Mouse (Mus musculus): ENCODE results near the gene Cx3cr1. TPM values are rescaled to one million over a fixed set of nuclear protein-coding genes. Genes with fewer than 3 reads are reported as not detected.
A peak's percentile ranks its signal among the peaks of the same experiment; 100 is the strongest.
"Not testable (repeated sequence)": the region's sequence is repeated elsewhere in the genome, so short reads cannot be mapped to it uniquely, and the experiment has no call there.

Gene Cx3cr1
- polyA plus RNA-seq (2016; fragmentation: Nextera tagmentation; extraction: Ambion mirVana), result 2.5 and 4.0 TPM in 2 replicates

- Histone ChIP-seq H3K36me3 (no peaks in the 10 kb centered on the region), H3K9me3 (replicated peaks) (no peaks in the 10 kb centered on the region), H3K4me3 (no peak within 1 kb of the TSS), H3K27me3 (ENCODE audit: low read depth, poor library complexity, severe bottlenecking) (no peaks in the 10 kb centered on the region), H3K4me1 (0 out of 2 replicates have a peak, but pooled peaks cover 2% of the 10 kb centered on the region), H3K27ac (no peak within 1 kb of the TSS)
- no peak for DNase-seq (ENCODE audit: low spot score)
- WGBS, result 87% methylated on average over 11 of the region's 11 CpGs
Observed at GRCm38 (mm10) chr9:120069779-120070178, at the start of gene Cx3cr1. TSS of gene Cx3cr1 (minus strand) at chr9:120069879.

GRCm38 (mm10) chr9:120118212-120118611 lies 48.5 kb upstream of the Cx3cr1 start:
- no peak for DNase-seq (ENCODE audit: low spot score)
- H3K4me3 ChIP-seq, result no peak overlapping the region
- no peaks in the 10 kb centered on the region for H3K27me3 ChIP-seq (ENCODE audit: low read depth, poor library complexity, severe bottlenecking)
- H3K36me3 ChIP-seq, result peaks cover 56% of the 10 kb centered on the region
- no peaks in the 10 kb centered on the region for H3K9me3 ChIP-seq (replicated peaks)
- 90% methylated on average over 4 of the region's 4 CpGs for WGBS
- no peaks in the 10 kb centered on the region for H3K4me1 ChIP-seq
- H3K27ac ChIP-seq, result no peak overlapping the region

GRCm38 (mm10) chr9:120116184-120116624 lies 46.5 kb upstream of the Cx3cr1 start:
- DNase-seq (ENCODE audit: low spot score), result no peak
- peaks cover 41% of the 10 kb centered on the region for H3K36me3 ChIP-seq
- H3K27ac ChIP-seq, result no peak overlapping the region
- no peak overlapping the region for H3K4me3 ChIP-seq
- 88% methylated on average over 8 of the region's 8 CpGs for WGBS
- H3K4me1 ChIP-seq, result peaks cover 1% of the 10 kb centered on the region
- H3K27me3 ChIP-seq (ENCODE audit: low read depth, poor library complexity, severe bottlenecking), result no peaks in the 10 kb centered on the region
- no peaks in the 10 kb centered on the region for H3K9me3 ChIP-seq (replicated peaks)

- H3K27ac ChIP-seq, result peak overlapping the region; percentile 14; the same call in 1 of the 2 replicates
- H3K36me3 ChIP-seq, result peaks cover 35% of the 10 kb centered on the region
- 79% methylated on average over 5 of the region's 5 CpGs for WGBS
- H3K27me3 ChIP-seq (ENCODE audit: low read depth, poor library complexity, severe bottlenecking), result no peaks in the 10 kb centered on the region
- no peak for DNase-seq (ENCODE audit: low spot score)
- H3K4me1 ChIP-seq, result peaks cover 5% of the 10 kb centered on the region
- no peaks in the 10 kb centered on the region for H3K9me3 ChIP-seq (replicated peaks)
- H3K4me3 ChIP-seq, result no peak overlapping the region
Observed at GRCm38 (mm10) chr9:120115580-120115979, 45.9 kb upstream of the Cx3cr1 start.

- WGBS, result 87% methylated on average over 2 of the region's 2 CpGs
- H3K9me3 ChIP-seq (replicated peaks), result no peaks in the 10 kb centered on the region
- no peak overlapping the region for H3K4me3 ChIP-seq
- peaks cover 27% of the 10 kb centered on the region for H3K36me3 ChIP-seq
- H3K4me1 ChIP-seq, result peaks cover 5% of the 10 kb centered on the region
- no peak for DNase-seq (ENCODE audit: low spot score)
- no peaks in the 10 kb centered on the region for H3K27me3 ChIP-seq (ENCODE audit: low read depth, poor library complexity, severe bottlenecking)
- no peak overlapping the region for H3K27ac ChIP-seq
Observed at GRCm38 (mm10) chr9:120114789-120115151, 45.1 kb upstream of the Cx3cr1 start.

- no peak for DNase-seq (ENCODE audit: low spot score)
- H3K9me3 ChIP-seq (replicated peaks), result no peaks in the 10 kb centered on the region
- H3K36me3 ChIP-seq, result peaks cover 22% of the 10 kb centered on the region
- no peak overlapping the region for H3K27ac ChIP-seq
- H3K27me3 ChIP-seq (ENCODE audit: low read depth, poor library complexity, severe bottlenecking), result no peaks in the 10 kb centered on the region
- H3K4me1 ChIP-seq, result peaks cover 5% of the 10 kb centered on the region
- WGBS, result 92% methylated on average over 17 of the region's 17 CpGs
- H3K4me3 ChIP-seq, result no peak overlapping the region
Observed at GRCm38 (mm10) chr9:120114051-120114788, 44.5 kb upstream of the Cx3cr1 start.

- Histone ChIP-seq H3K27ac (no peak overlapping the region), H3K9me3 (replicated peaks) (no peaks in the 10 kb centered on the region), H3K36me3 (peaks cover 14% of the 10 kb centered on the region), H3K27me3 (ENCODE audit: low read depth, poor library complexity, severe bottlenecking) (no peaks in the 10 kb centered on the region), H3K4me1 (peaks cover 5% of the 10 kb centered on the region), H3K4me3 (no peak overlapping the region)
- DNase-seq (ENCODE audit: low spot score), result no peak
- WGBS, result 96% methylated on average over 7 of the region's 7 CpGs
Observed at GRCm38 (mm10) chr9:120113456-120113855, 43.8 kb upstream of the Cx3cr1 start.

- DNase-seq (ENCODE audit: low spot score), result no peak
- Histone ChIP-seq H3K4me3 (no peak overlapping the region), H3K27me3 (ENCODE audit: low read depth, poor library complexity, severe bottlenecking) (no peaks in the 10 kb centered on the region), H3K36me3 (peaks cover 5% of the 10 kb centered on the region), H3K4me1 (peaks cover 5% of the 10 kb centered on the region), H3K9me3 (replicated peaks) (no peaks in the 10 kb centered on the region), H3K27ac (no peak overlapping the region)
- 92% methylated on average over 6 of the region's 6 CpGs for WGBS
Observed at GRCm38 (mm10) chr9:120112472-120112871, 42.8 kb upstream of the Cx3cr1 start.

- 78% methylated on average over 15 of the region's 15 CpGs for WGBS
- Histone ChIP-seq H3K27ac (peak overlapping the region; percentile 91), H3K36me3 (no peaks in the 10 kb centered on the region), H3K27me3 (ENCODE audit: low read depth, poor library complexity, severe bottlenecking) (no peaks in the 10 kb centered on the region), H3K4me1 (peaks cover 5% of the 10 kb centered on the region), H3K4me3 (peak overlapping the region; percentile 82), H3K9me3 (replicated peaks) (no peaks in the 10 kb centered on the region)
- no peak for DNase-seq (ENCODE audit: low spot score)
Observed at GRCm38 (mm10) chr9:120111156-120111945, 41.7 kb upstream of the Cx3cr1 start.

- no peaks in the 10 kb centered on the region for H3K9me3 ChIP-seq (replicated peaks)
- H3K4me3 ChIP-seq, result peak within 1 kb of the TSS; percentile 82
- H3K36me3 ChIP-seq, result no peaks in the 10 kb centered on the region
- H3K27ac ChIP-seq, result peak within 1 kb of the TSS; percentile 91
- peak; percentile 95 for DNase-seq (ENCODE audit: low spot score)
- H3K4me1 ChIP-seq, result peaks cover 5% of the 10 kb centered on the region
- no peaks in the 10 kb centered on the region for H3K27me3 ChIP-seq (ENCODE audit: low read depth, poor library complexity, severe bottlenecking)
- 1% methylated on average over 62 of the region's 62 CpGs for WGBS
Observed at GRCm38 (mm10) chr9:120110211-120111018, 40.7 kb upstream of the Cx3cr1 start, which contains the start of gene Slc25a38. TSS of gene Slc25a38 (plus strand) at chr9:120110374.

GRCm38 (mm10) chr9:120108953-120109352 lies 39.3 kb upstream of the Cx3cr1 start:
- 97% methylated on average over 12 of the region's 12 CpGs for WGBS
- not testable (repeated sequence) for H3K36me3 ChIP-seq; H3K4me1 ChIP-seq; H3K4me3 ChIP-seq; DNase-seq (ENCODE audit: low spot score); H3K9me3 ChIP-seq (replicated peaks); H3K27ac ChIP-seq; H3K27me3 ChIP-seq (ENCODE audit: low read depth, poor library complexity, severe bottlenecking)

GRCm38 (mm10) chr9:120101165-120101564 lies 31.5 kb upstream of the Cx3cr1 start:
- Histone ChIP-seq H3K4me3 (no peak overlapping the region), H3K27me3 (ENCODE audit: low read depth, poor library complexity, severe bottlenecking) (no peaks in the 10 kb centered on the region), H3K27ac (no peak overlapping the region), H3K4me1 (no peaks in the 10 kb centered on the region), H3K36me3 (no peaks in the 10 kb centered on the region), H3K9me3 (replicated peaks) (no peaks in the 10 kb centered on the region; the same call in 1 of the 2 replicates)
- no peak for DNase-seq (ENCODE audit: low spot score)
- WGBS, result 88% methylated on average over 2 of the region's 2 CpGs

Data from limb, embryonic 10.5 days (tissue).